Mouse (Mus musculus) midbrain, embryonic 12.5 days (tissue): ENCODE results near the gene Abhd14a. TPM values are rescaled to one million over a fixed set of nuclear protein-coding genes. Genes with fewer than 3 reads are reported as not detected.

Experiments
- ATAC-seq: fragments of 200-750 bp; cut with Nextera tagmentation; 2 replicates; pipeline ENCODE4 v1.8.0; 2017; ENCODE audit warnings: low read depth, moderate TSS enrichment, moderate library complexity; ENCODE audit not compliant: low FRiP score
- H3K27ac ChIP-seq: fragments of 300-500 bp; sonication (generic); replicated peaks from 2 replicates; pipeline ENCODE4 v1.5.1; 2016; ENCODE audit warnings: mild to moderate bottlenecking
- H3K27me3 ChIP-seq: fragments of 300-500 bp; sonication (generic); 2 replicates; pipeline ENCODE4 v1.6.1; 2016; ENCODE audit warnings: mild to moderate bottlenecking
- H3K36me3 ChIP-seq: fragments of 300-500 bp; sonication (generic); 2 replicates; pipeline ENCODE4 v1.6.1; 2016
- H3K4me1 ChIP-seq: fragments of 300-500 bp; sonication (generic); 2 replicates; pipeline ENCODE4 v1.6.1; 2016
- H3K4me2 ChIP-seq: fragments of 300-500 bp; sonication (generic); replicated peaks from 2 replicates; pipeline ENCODE4 v1.6.1; 2016; ENCODE audit warnings: mild to moderate bottlenecking, moderate library complexity
- H3K4me3 ChIP-seq: fragments of 300-500 bp; sonication (generic); 2 replicates; pipeline ENCODE4 v1.5.1; 2016; ENCODE audit warnings: mild to moderate bottlenecking
- H3K9ac ChIP-seq: fragments of 300-500 bp; sonication (generic); replicated peaks from 2 replicates; pipeline ENCODE4 v1.6.1; 2016; ENCODE audit warnings: mild to moderate bottlenecking, moderate library complexity
- H3K9me3 ChIP-seq: fragments of 300-500 bp; sonication (generic); 2 replicates; pipeline ENCODE4 v1.6.1; 2016; ENCODE audit warnings: mild to moderate bottlenecking
- WGBS: fragments of 180-500 bp; shearing (Covaris S2); methylation state at CpG from one replicate; pipeline ENCODE4 v1.1.7; 2016; 5-methylcytosine and 5-hydroxymethylcytosine counted together
- polyA plus RNA-seq: library from polyadenylated mRNA; unstranded; fragments of >200 nt; fragmentation: Nextera tagmentation; extraction: Ambion mirVana; gene quantifications from 2 replicates; pipeline ENCODE4 v1.2.1, GENCODE M21; 2016

The Abhd14a gene
- polyA plus RNA-seq, 1 experiment from 2014 or later, result 36.5 TPM

DNA sequence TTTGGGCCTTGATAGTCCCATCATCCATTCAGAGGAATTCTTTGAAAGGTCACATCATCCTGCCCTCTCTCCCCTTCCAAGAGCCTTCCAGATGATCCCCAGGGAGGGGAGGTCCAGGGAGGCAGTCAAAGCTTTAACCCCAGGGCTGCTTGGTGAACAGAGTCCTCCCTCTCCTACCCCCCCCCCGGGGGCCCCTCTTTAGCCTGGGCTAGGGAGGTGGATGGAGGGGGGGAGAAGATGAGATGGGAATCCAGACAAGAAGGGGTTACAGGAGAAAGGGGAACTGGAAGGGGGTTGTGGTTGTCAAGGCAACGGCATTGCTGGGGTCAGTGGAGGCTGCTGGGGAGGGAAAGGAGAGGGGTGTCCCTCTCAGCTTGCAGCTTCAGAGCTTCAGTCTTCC is 26.9 kb downstream of the Abhd14a start:
- peaks cover 38% of the 10 kb centered on the region for H3K4me1 ChIP-seq
- H3K4me2 ChIP-seq, result peak overlapping the region; percentile 42
- peak; percentile 52 for ATAC-seq
- H3K36me3 ChIP-seq, result no peaks in the 10 kb centered on the region
- H3K27ac ChIP-seq, result peak overlapping the region; percentile 63
- H3K9ac ChIP-seq, result 0 out of 2 replicates have a peak overlapping the region, but pooled peaks have one; percentile 17
- H3K4me3 ChIP-seq, result no peak overlapping the region
- no peaks in the 10 kb centered on the region for H3K9me3 ChIP-seq
- 0% methylated on average over 2 of the region's 2 CpGs for WGBS
- H3K27me3 ChIP-seq, result peaks cover 13% of the 10 kb centered on the region

DNA sequence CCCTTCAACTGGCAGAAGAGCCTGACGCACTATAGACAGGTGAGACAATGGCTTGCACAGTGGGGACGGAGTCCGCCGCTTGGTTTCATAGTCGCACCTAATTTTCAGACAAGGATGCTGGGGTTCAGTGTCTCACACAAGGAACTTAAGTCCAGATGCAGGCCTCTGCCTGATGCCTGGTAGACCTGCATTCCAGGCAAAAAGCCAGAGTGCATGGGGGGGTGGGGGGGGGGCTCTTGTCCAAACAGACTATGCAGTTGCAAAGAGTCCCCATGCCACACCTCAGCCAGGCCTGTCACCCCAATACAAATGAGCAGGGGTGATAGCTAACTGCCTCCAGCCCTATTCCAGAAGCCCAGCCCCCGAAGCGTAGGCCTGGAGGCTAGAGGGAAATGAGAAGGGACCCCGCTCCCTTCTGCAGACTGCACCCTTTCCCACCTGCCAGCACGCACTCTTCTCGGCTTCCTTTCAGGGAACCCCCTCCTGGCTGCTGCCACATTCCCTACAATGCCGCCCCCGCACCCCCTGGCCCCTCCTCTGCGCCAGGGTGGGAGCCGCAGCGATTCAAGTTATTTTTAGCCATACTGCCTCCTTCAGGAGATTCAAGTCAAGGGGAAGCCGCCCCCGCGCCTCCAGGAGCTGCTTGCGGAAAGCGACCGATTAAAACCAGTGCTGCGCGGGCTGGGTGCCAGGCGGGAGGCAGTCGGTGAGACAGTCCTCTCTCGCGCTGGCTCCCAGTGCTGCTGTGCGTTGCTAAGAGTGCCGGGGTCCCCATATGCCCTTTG is 29.4 kb downstream of the Abhd14a start:
- Histone ChIP-seq H3K4me3 (peak overlapping the region; percentile 27), H3K4me1 (peaks cover 38% of the 10 kb centered on the region), H3K27me3 (peaks cover 13% of the 10 kb centered on the region), H3K27ac (no peak overlapping the region), H3K9me3 (no peaks in the 10 kb centered on the region), H3K9ac (peak overlapping the region; percentile 57), H3K4me2 (peak overlapping the region; percentile 58), H3K36me3 (no peaks in the 10 kb centered on the region)
- 16% methylated on average over 29 of the region's 29 CpGs for whole genome bisulfite sequencing
- no peak; the same call in 1 of the 2 replicates for ATAC-seq

DNA sequence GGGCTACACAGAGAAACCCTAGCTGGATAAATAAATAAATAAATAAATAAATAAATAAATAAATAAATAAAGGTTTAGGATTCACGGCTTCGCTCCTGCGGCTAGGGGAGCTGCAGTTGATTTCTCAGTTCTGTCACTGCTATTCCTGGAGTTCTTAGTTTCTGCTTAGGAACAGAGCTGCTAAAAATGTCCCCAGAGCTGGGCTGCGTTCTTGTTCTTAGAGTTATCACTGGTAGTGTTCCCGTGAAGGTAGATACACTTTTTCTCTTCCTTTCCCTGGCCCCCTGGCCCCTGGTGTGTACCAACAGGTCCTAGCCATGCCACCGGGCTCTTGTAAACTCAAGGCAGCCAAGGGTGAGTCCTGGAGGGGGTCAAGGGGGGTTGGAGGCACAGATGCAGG is 30.7 kb downstream of the Abhd14a start:
- Histone ChIP-seq H3K4me2 (no peak overlapping the region), H3K9ac (no peak overlapping the region), H3K27ac (no peak overlapping the region), H3K4me1 (peaks cover 41% of the 10 kb centered on the region), H3K9me3 (no peaks in the 10 kb centered on the region), H3K4me3 (no peak overlapping the region), H3K36me3 (no peaks in the 10 kb centered on the region), H3K27me3 (peaks cover 13% of the 10 kb centered on the region)
- WGBS, result 88% methylated on average over 6 of the region's 6 CpGs
- no peak for ATAC-seq

DNA sequence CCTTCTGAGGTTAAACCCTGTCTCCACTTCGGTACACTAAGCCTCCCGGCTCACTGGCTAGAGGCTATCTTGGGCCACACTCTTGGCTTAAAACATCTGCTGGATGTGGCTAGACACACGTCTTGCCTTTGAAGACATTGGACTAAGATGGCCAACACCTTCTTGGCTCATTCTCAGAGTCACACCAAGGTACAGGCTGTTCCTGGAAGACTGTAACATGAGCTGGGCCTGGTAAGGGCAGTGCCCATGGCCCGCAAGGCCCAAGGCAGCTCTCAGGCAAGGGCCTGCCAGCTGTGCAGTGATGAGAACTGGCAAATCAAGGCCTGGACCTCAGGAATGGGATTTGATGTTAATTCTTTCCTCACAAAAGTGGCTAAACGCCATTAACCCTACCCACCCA is 33.9 kb downstream of the Abhd14a start:
- H3K36me3 ChIP-seq, result no peaks in the 10 kb centered on the region

DNA sequence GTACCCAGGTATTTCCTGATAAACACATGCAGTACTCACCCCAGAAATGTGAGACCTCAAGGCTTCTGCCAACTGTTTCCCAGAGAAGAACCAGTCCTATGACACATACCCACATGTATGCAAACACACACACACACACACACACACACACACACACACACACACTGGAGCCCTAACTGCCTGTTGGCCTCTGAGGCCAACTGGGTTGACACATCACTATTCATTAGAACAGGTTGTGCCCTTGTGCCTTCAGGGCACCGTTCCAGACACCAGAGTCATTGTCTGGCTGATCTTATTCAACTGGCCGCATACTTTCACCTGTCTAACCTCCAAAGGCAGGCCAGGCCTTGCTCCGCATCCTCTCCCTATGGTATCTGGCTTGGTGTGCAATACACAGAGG is 35.3 kb downstream of the Abhd14a start:
- Histone ChIP-seq H3K4me1 (peaks cover 14% of the 10 kb centered on the region; the same call in 1 of the 2 replicates), H3K4me2 (no peak overlapping the region), H3K36me3 (no peaks in the 10 kb centered on the region), H3K27ac (no peak overlapping the region), H3K4me3 (no peak overlapping the region), H3K27me3 (no peaks in the 10 kb centered on the region), H3K9me3 (no peaks in the 10 kb centered on the region), H3K9ac (no peak overlapping the region)
- 79% methylated on average over 3 of the region's 3 CpGs for WGBS
- ATAC-seq, result no peak

More for the DNA sequence above, 33.9 kb downstream of the Abhd14a start:
- ATAC-seq, result no peak
- Histone ChIP-seq H3K9ac (no peak overlapping the region), H3K4me2 (no peak overlapping the region), H3K27me3 (peaks cover 2% of the 10 kb centered on the region; the same call in 1 of the 2 replicates), H3K27ac (no peak overlapping the region), H3K4me3 (no peak overlapping the region), H3K9me3 (no peaks in the 10 kb centered on the region), H3K4me1 (peaks cover 28% of the 10 kb centered on the region)
- 84% methylated on average over 5 of the region's 5 CpGs for WGBS

DNA sequence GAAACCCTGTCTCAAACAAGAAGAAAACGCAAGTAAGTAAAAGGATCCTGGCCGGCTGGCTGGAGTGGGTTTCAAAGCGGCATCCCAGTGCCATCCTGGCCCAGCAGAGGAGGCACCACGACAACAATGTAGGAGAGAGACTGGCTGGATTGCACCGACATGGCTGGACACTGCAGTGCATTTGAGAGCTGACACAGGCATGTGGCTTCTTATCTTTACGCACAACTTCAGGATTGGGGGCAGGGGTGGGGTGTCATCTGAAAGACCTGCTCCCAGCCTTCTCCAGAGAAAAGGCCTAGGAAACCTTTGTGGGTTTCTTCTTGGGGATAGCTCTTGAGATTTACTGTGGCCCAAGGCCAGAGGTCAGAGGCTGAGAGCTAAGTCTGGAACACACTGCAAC is 35.7 kb downstream of the Abhd14a start:
- Histone ChIP-seq H3K27ac (no peak overlapping the region), H3K9me3 (no peaks in the 10 kb centered on the region), H3K27me3 (no peaks in the 10 kb centered on the region), H3K9ac (no peak overlapping the region), H3K4me3 (no peak overlapping the region), H3K4me1 (peaks cover 11% of the 10 kb centered on the region; the same call in 1 of the 2 replicates), H3K4me2 (no peak overlapping the region), H3K36me3 (no peaks in the 10 kb centered on the region)
- 84% methylated on average over 6 of the region's 6 CpGs for WGBS
- no peak for ATAC-seq

DNA sequence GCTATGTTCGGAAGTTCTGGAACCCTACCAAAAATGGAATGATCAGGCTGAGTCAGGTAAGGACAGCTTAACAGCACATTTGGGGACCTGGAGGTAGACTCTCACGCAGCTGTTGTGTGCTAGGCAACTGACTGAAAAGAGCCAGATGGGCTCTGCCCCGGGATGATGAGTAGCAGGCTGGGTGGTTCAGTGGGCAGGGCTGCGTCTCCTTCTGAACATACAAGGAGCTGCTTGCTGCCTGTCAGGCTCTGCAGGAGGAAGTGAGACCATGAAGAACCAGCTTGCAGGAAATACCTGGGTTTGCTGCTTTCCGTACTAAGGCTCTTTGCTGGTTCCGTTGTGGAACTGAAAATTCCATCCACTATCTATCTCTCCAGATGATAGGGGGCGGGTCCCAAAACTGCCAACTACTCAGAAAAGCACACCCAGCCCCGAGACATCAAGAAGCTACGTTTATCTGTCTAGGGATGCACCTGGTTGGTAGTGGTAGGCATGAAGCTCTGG is 36.3 kb downstream of the Abhd14a start:
- Histone ChIP-seq H3K27ac (no peak overlapping the region), H3K4me3 (no peak overlapping the region), H3K9ac (no peak overlapping the region), H3K4me1 (peaks cover 11% of the 10 kb centered on the region; the same call in 1 of the 2 replicates), H3K4me2 (no peak overlapping the region), H3K27me3 (no peaks in the 10 kb centered on the region), H3K36me3 (no peaks in the 10 kb centered on the region), H3K9me3 (no peaks in the 10 kb centered on the region)
- no peak for ATAC-seq
- WGBS, result 89% methylated on average over 9 of the region's 9 CpGs

DNA sequence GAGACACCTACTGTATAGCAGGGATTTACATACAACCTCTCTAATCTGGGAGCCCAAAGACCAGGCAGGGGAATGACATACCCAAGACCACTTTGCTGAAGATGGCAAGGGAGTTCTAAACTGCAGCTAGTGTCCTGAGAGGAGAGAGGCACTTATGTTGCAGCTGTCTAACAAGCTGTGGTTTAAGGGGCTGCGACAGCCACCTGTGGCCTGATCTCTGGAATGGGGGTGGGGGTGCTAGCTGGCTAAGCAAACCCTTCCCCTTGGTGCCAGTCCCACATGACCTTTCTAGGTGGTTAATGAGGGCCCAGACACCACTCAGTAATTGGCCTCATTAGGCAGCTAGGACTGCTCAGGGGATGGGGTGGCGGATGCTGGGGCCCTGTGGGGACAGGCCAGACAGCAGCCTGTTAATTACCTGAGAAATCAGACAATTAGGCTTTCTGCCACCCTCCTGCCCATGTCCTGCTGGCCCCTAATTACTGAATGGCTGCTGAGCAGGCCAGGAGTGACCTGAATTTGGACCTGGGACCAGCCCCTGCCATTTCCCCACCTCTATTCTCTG is 37.3 kb downstream of the Abhd14a start:
- no peak overlapping the region for H3K4me3 ChIP-seq
- no peak overlapping the region for H3K27ac ChIP-seq
- WGBS, result 83% methylated on average over 2 of the region's 2 CpGs

DNA sequence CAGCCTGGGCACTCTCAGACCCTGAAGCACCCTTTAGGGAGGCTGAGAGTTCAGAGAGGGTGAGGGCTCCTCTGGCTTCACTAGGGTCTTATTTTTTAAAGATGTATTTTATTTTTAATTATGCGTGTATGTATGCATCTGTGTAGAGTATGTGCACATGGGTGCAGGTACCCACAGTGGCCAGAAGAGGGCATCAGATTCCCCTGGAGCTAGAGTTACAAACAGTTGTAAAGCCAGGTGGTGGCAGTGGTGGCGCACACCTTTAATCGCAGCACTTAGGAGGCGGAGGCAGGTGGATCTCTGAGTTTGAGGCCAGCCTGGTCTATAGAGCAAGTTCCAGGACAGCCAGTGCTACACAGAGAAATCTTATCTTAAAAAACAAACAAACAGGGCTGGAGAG is 38.4 kb downstream of the Abhd14a start:
- Histone ChIP-seq H3K9me3 (no peaks in the 10 kb centered on the region), H3K4me3 (no peak overlapping the region), H3K27me3 (no peaks in the 10 kb centered on the region), H3K27ac (no peak overlapping the region), H3K4me2 (no peak overlapping the region), H3K9ac (no peak overlapping the region), H3K4me1 (peaks cover 14% of the 10 kb centered on the region; the same call in 1 of the 2 replicates), H3K36me3 (no peaks in the 10 kb centered on the region)
- 94% methylated on average over 4 of the region's 4 CpGs for WGBS
- ATAC-seq, result no peak

More for the DNA sequence above, 37.3 kb downstream of the Abhd14a start:
- Histone ChIP-seq H3K27me3 (no peaks in the 10 kb centered on the region), H3K4me1 (peaks cover 13% of the 10 kb centered on the region; the same call in 1 of the 2 replicates), H3K4me2 (no peak overlapping the region), H3K9me3 (no peaks in the 10 kb centered on the region), H3K36me3 (no peaks in the 10 kb centered on the region), H3K9ac (no peak overlapping the region)
- no peak for ATAC-seq

DNA sequence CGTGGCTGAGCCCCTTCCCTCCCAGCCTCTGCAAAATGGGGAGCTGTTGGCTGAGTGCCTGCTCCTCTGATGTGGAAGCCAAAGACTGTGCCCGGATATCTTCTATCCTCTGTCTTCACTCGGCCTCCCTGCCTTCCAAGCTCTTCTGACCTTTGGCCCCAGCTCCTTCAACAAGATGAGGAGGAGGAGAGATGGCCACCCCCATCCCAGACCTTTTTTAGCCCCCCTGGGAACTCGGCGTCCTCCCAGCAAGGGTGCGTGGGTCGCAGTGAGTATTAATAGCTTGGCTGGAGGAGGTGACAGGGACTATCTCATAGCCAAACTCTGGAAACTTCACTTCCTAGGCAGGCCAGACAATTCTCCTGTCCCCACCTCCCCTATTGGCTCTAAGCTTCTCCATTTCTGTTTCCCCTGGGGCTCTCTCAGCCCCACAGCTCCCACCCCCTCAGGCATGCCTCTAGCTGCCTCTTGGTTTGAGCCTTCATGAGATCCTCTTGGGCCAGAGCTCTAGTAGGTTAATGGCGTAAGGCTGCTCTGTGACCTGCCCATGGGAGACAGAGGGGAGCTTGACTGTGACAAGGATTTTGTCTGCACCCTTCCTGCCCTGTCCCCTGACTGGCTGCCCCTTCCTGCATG is 40.9 kb downstream of the Abhd14a start:
- H3K4me1 ChIP-seq, result peaks cover 11% of the 10 kb centered on the region; the same call in 1 of the 2 replicates
- 57% methylated on average over 8 of the region's 8 CpGs for WGBS
- H3K9ac ChIP-seq, result no peak overlapping the region
- no peak overlapping the region for H3K27ac ChIP-seq
- H3K9me3 ChIP-seq, result no peaks in the 10 kb centered on the region
- no peaks in the 10 kb centered on the region for H3K27me3 ChIP-seq
- H3K4me2 ChIP-seq, result no peak overlapping the region
- no peaks in the 10 kb centered on the region for H3K36me3 ChIP-seq
- no peak overlapping the region for H3K4me3 ChIP-seq
- no peak for ATAC-seq

DNA sequence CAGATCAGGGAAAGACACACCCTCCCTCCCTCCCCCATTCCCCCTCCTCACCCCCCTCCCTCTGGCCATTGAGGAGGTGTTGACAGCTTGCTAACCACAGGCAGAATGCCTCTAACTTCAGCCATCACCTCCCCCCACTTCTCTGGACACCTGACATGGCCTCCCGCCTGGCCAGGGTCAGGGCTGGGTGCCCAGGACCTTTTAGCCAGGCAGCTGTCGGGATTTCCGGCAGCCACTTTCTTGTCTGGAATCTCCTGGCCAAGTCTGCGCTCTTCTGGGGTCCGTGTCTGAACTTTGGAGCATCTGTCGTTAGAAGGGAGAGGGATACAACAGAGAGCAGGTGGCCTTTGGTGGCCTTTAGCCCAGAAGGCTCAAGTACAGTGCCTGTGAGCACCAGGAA is 42.2 kb downstream of the Abhd14a start:
- H3K36me3 ChIP-seq, result no peaks in the 10 kb centered on the region
- H3K4me3 ChIP-seq, result no peak overlapping the region
- 41% methylated on average over 6 of the region's 6 CpGs for WGBS
- H3K4me2 ChIP-seq, result no peak overlapping the region
- no peak overlapping the region for H3K9ac ChIP-seq
- H3K9me3 ChIP-seq, result no peaks in the 10 kb centered on the region
- no peaks in the 10 kb centered on the region for H3K27me3 ChIP-seq
- H3K4me1 ChIP-seq, result peaks cover 8% of the 10 kb centered on the region; the same call in 1 of the 2 replicates
- no peak for ATAC-seq
- H3K27ac ChIP-seq, result no peak overlapping the region
